Mouse (Mus musculus) megakaryocyte, embryonic 14.5 days (primary cell): ENCODE results near the gene 5730522E02Rik. TPM values are rescaled to one million over a fixed set of nuclear protein-coding genes. Genes with fewer than 3 reads are reported as not detected.

Source experiments
- H3K27me3 ChIP-seq: replicated peaks from 2 replicates; pipeline ENCODE3; 2012; ENCODE audit warnings: inconsistent platforms
- H3K36me3 ChIP-seq: replicated peaks from 2 replicates; pipeline ENCODE3; 2012; ENCODE audit warnings: low read length, inconsistent platforms, mixed read lengths
- H3K4me1 ChIP-seq: 2 replicates; pipeline ENCODE4 v1.6.1; 2012; ENCODE audit warnings: inconsistent platforms
- H3K4me3 ChIP-seq: replicated peaks from 2 replicates; pipeline ENCODE3; 2012; ENCODE audit warnings: moderate library complexity, mild to moderate bottlenecking, inconsistent platforms
- H3K9me3 ChIP-seq: 2 replicates; pipeline ENCODE4 v1.6.1; 2012; ENCODE audit warnings: inconsistent platforms
- FLI1 ChIP-seq: IDR thresholded peaks from 2 replicates; pipeline ENCODE4 v1.6.1; 2012; ENCODE audit warnings: low read length, inconsistent platforms, mixed read lengths
- GATA1 ChIP-seq: IDR thresholded peaks from 3 replicates; pipeline ENCODE4 v1.6.1; 2012; ENCODE audit warnings: mixed read lengths, low read length, inconsistent platforms, borderline replicate concordance
- polyA plus RNA-seq: library from polyadenylated mRNA; stranded (reverse); fragments of >175 nt; gene quantifications from 2 replicates; pipeline ENCODE4 v1.2.3, GENCODE M21; 2012; ENCODE audit warnings: low replicate concordance; ENCODE audit not compliant: insufficient read depth

The 5730522E02Rik gene
- polyA plus RNA-seq, 1 experiment = not detected

GRCm38 (mm10) chr11:25702791-25703190 is 507.8 kb downstream of the 5730522E02Rik start:
- no peaks in the 10 kb centered on the region for H3K9me3 ChIP-seq
- no peak overlapping the region for H3K4me3 ChIP-seq
- no peaks in the 10 kb centered on the region for H3K4me1 ChIP-seq
- no peaks in the 10 kb centered on the region for H3K27me3 ChIP-seq
- H3K36me3 ChIP-seq = no peaks in the 10 kb centered on the region
- no peak for TF ChIP-seq FLI1
- no peak for TF ChIP-seq GATA1

DNA sequence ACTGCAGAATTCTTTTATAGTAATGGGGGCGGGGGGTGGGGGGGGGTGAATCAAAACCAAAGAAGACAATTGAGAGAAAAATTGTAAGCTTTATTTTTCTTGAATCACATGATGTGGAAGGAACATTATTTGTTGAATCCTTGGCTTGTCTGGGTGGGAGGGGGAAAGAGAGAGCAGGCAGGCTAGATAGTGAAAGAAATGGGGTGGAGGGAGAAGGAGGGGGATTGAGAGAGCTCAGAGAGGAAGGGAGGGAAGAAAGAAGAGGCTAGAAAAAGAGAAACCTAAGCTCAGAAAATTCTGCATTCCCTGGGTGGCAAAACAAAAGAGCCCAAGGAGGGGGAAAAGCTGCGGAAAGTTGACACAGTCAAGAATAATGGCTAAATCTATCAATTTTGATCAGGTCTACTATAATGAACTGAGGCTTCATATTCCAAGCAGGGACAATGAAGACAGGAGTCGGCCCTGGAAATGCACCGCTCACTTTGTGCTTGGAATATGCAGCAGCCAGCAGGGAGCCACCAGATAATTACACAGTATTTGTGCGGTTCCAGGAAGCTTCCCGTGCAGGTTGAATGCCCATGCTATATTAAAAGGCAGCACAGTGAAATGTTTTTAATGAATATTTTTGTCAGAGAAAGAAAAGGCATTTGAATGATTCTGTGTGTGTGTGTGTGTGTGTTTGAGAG is 512.9 kb downstream of the 5730522E02Rik start:
- Histone ChIP-seq H3K9me3 (no peaks in the 10 kb centered on the region), H3K4me3 (no peak overlapping the region), H3K27me3 (no peaks in the 10 kb centered on the region), H3K36me3 (no peaks in the 10 kb centered on the region), H3K4me1 (no peaks in the 10 kb centered on the region)
- no peak for TF ChIP-seq FLI1
- no peak for TF ChIP-seq GATA1

GRCm38 (mm10) chr11:25696168-25696567 is 514.4 kb downstream of the 5730522E02Rik start:
- no peaks in the 10 kb centered on the region for H3K4me1 ChIP-seq
- no peaks in the 10 kb centered on the region for H3K27me3 ChIP-seq
- H3K36me3 ChIP-seq = no peaks in the 10 kb centered on the region
- H3K9me3 ChIP-seq = no peaks in the 10 kb centered on the region
- TF ChIP-seq GATA1 (no peak), FLI1 (no peak)
- H3K4me3 ChIP-seq = no peak overlapping the region

DNA sequence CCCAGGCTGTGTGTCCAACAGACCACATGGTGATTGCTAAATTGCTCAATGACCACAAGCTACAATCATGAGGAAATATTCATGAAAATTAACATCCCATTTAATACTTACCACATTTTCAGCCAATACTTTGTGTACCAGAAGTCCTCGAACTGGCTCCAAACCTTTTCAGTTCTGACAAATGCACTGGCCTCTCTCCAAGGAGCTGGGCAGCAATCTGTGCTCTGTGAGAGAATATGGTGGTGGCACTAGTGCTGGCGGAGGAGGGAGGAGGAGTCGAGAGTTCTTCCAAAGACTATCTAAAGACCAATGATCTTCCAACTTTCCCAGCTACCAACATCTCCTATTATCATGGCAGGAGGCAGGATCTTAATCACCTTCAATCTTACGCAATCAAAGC is 525.8 kb downstream of the 5730522E02Rik start:
- Histone ChIP-seq H3K27me3 (no peaks in the 10 kb centered on the region), H3K36me3 (no peaks in the 10 kb centered on the region), H3K9me3 (peaks cover 3% of the 10 kb centered on the region; the same call in 1 of the 2 replicates), H3K4me3 (no peak overlapping the region), H3K4me1 (no peaks in the 10 kb centered on the region)
- TF ChIP-seq GATA1 = no peak
- TF ChIP-seq FLI1 = no peak

DNA sequence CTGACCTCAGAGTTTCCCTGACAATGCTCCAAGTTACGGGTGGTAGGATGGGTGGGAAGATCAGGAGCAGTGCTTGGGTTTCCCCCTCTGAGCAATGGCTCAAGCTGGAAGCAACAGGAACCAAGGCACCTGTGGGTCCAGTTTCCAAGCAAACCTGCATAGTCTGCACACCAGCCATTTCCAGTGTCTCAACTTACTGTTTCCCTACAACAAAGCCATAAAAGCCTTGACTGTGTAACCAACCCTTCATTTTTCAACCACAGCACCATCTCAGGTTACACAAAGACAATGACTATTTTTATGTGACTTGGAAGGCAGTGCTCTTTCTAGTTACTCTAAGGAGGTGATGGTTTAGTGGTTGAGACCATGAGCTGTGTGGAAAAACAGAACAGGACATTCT is 530.7 kb downstream of the 5730522E02Rik start:
- TF ChIP-seq GATA1 = no peak
- TF ChIP-seq FLI1 = no peak
- Histone ChIP-seq H3K4me3 (no peak overlapping the region), H3K27me3 (no peaks in the 10 kb centered on the region), H3K36me3 (no peaks in the 10 kb centered on the region), H3K9me3 (peaks cover 1% of the 10 kb centered on the region; the same call in 1 of the 2 replicates), H3K4me1 (no peaks in the 10 kb centered on the region)

DNA sequence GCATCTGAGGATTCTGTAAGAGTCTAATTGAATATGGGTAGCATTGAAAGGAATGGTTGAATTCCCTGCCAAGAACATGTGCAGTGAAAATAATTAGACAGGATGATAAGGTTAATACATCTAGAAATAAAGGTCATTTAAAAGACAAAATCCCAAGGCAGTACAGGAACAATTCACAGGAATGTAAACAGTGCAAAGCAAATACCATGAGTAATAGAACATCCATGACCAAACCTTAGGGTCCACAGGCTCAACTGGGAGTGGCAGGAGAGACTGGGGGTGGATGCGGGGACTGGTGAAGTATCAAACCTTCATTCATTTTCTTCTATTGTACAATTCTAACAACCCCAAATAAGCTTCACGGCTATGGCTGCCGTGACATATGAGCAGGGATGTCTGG is 536.4 kb downstream of the 5730522E02Rik start:
- H3K4me3 ChIP-seq = no peak overlapping the region
- H3K4me1 ChIP-seq = no peaks in the 10 kb centered on the region
- TF ChIP-seq GATA1 = no peak
- TF ChIP-seq FLI1 = no peak
- H3K9me3 ChIP-seq = no peaks in the 10 kb centered on the region
- H3K27me3 ChIP-seq = no peaks in the 10 kb centered on the region
- H3K36me3 ChIP-seq = no peaks in the 10 kb centered on the region

DNA sequence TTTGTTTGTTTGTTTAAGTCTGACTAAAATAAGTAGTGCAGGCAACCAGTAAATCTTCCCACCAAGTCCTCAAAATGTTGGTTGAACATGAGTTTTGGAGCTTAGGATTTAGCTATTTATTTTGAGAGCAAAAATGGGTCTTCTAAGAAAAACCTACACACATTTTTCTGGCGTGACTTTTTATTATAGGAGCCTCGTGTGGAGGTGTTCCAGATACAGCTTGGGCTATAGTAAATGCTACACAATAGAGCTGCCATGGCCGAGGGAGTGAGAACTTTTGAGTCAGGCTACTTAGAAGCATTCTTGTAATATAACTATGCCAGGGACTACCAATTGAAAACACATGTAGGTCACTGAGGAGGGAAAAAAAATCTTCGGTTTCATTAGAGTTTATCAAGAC is 540.5 kb downstream of the 5730522E02Rik start:
- TF ChIP-seq FLI1 = no peak
- no peak for TF ChIP-seq GATA1
- H3K27me3 ChIP-seq = no peaks in the 10 kb centered on the region

DNA sequence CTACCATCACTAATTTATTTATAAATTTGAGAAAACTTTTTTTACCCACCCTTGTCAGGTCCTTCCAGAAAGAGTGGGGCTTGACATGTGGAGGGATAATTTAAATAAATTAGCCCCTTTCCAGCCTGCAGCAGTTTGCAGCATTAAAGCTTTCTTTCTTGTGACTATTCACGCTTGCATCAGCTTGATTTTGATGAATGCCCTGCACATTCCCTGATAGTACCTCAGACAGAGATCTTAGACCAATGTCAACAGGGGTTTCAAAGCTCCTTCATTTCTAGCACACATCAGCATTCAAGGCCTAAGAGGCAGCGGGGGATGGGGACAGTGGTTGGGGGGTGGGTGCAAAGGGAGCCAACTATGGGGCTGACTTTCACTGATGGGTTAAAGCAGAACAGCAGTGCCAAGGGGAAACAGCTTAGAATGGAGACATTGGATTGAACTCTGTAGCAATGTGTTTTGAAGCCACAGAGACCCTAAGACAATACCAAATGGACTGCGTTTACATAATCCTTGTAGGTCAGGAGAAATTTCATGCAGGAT is 545.9 kb downstream of the 5730522E02Rik start:
- TF ChIP-seq GATA1 (no peak), FLI1 (no peak)
- H3K36me3 ChIP-seq = no peaks in the 10 kb centered on the region
- H3K9me3 ChIP-seq = peaks cover 3% of the 10 kb centered on the region; the same call in 1 of the 2 replicates
- H3K27me3 ChIP-seq = no peaks in the 10 kb centered on the region
- H3K4me3 ChIP-seq = no peak overlapping the region
- no peaks in the 10 kb centered on the region for H3K4me1 ChIP-seq

More for the DNA sequence above, 540.5 kb downstream of the 5730522E02Rik start:
- Histone ChIP-seq H3K4me1 (no peaks in the 10 kb centered on the region), H3K4me3 (no peak overlapping the region), H3K9me3 (no peaks in the 10 kb centered on the region), H3K36me3 (no peaks in the 10 kb centered on the region)

DNA sequence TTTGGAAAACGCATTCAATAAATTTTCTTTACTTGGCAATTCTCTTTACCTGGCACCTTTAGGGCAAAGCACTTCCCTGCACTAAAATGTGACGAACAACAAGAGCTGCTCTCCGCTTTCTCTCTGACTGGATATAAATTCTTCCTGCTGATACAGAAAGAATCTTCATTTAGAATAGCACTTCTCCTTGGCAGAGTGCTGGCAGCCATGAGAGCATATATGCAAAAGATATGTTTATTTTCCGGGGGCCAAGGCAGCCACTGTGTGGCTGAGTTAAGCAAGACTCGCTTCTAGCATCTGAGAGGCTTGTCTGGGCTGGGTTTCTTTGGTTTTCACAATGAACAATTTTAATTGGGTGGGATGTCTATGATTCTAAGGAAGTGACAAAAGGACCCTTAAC is 564.3 kb downstream of the 5730522E02Rik start:
- H3K4me1 ChIP-seq = no peaks in the 10 kb centered on the region
- TF ChIP-seq FLI1 (no peak), GATA1 (no peak)
- H3K27me3 ChIP-seq = no peaks in the 10 kb centered on the region
- no peaks in the 10 kb centered on the region for H3K9me3 ChIP-seq
- no peak overlapping the region for H3K4me3 ChIP-seq
- no peaks in the 10 kb centered on the region for H3K36me3 ChIP-seq

GRCm38 (mm10) chr11:25644767-25645622 is 565.6 kb downstream of the 5730522E02Rik start:
- Histone ChIP-seq H3K4me1 (no peaks in the 10 kb centered on the region), H3K9me3 (no peaks in the 10 kb centered on the region), H3K27me3 (no peaks in the 10 kb centered on the region), H3K36me3 (no peaks in the 10 kb centered on the region), H3K4me3 (no peak overlapping the region)
- TF ChIP-seq FLI1 = no peak
